Mouse (Mus musculus) small intestine, adult 2 months (tissue): ENCODE measurements around the gene Padi2. TPM values are rescaled to one million over a fixed set of nuclear protein-coding genes. Genes with fewer than 3 reads are reported as not detected.
A peak's percentile ranks its signal among the peaks of the same experiment; 100 is the strongest.

Source experiments
- H3K27ac ChIP-seq: fragments of 200-500 bp; 2 replicates; pipeline ENCODE4 v1.5.1; 2012; ENCODE audit warnings: low read depth, low read length, control low read depth, inconsistent platforms; ENCODE audit not compliant: insufficient read depth
- H3K27me3 ChIP-seq: fragments of 200-500 bp; 2 replicates; pipeline ENCODE4 v1.6.1; 2012; ENCODE audit warnings: mild to moderate bottlenecking, moderate library complexity, low read length, inconsistent platforms; ENCODE audit not compliant: control insufficient read depth, insufficient read depth
- H3K36me3 ChIP-seq: fragments of 200-500 bp; 2 replicates; pipeline ENCODE4 v1.6.1; 2012; ENCODE audit warnings: mild to moderate bottlenecking, low read length, control low read depth, inconsistent platforms; ENCODE audit not compliant: control insufficient read depth, insufficient read depth
- H3K4me1 ChIP-seq: fragments of 200-500 bp; 2 replicates; pipeline ENCODE4 v1.6.1; 2012; ENCODE audit warnings: low read length, inconsistent platforms, mixed read lengths; ENCODE audit not compliant: control insufficient read depth, insufficient read depth, insufficient read length
- H3K4me3 ChIP-seq: fragments of 200-500 bp; 2 replicates; pipeline ENCODE4 v1.5.1; 2012; ENCODE audit warnings: low read depth, mild to moderate bottlenecking, control low read depth, inconsistent platforms, low read length, moderate library complexity
- CTCF ChIP-seq: fragments of 200-500 bp; IDR thresholded peaks from 2 replicates; pipeline ENCODE4 v1.5.1; 2012; ENCODE audit warnings: low read depth, mild to moderate bottlenecking, control low read depth, inconsistent platforms, low read length, moderate library complexity, mixed read lengths; ENCODE audit not compliant: insufficient replicate concordance, insufficient read length; ENCODE audit errors: extremely low read depth
- POLR2A ChIP-seq: fragments of 200-500 bp; IDR thresholded peaks from 2 replicates; pipeline ENCODE4 v1.6.1; 2012; ENCODE audit warnings: low read depth, mild to moderate bottlenecking, control low read depth, inconsistent platforms, low read length, moderate library complexity
- WGBS: fragments of 180-500 bp; shearing (Covaris S2); methylation state at CpG from one replicate; pipeline ENCODE4 v1.1.7; 2018; 5-methylcytosine and 5-hydroxymethylcytosine counted together
- polyA plus RNA-seq: library from polyadenylated mRNA; depleted of rRNA; stranded (reverse); fragments of >200 nt; gene quantifications from 2 replicates; pipeline ENCODE4 v1.2.3, GENCODE M21; 2012

The Padi2 gene
- polyA plus RNA-seq, 1 experiment, result 2.3 TPM

DNA sequence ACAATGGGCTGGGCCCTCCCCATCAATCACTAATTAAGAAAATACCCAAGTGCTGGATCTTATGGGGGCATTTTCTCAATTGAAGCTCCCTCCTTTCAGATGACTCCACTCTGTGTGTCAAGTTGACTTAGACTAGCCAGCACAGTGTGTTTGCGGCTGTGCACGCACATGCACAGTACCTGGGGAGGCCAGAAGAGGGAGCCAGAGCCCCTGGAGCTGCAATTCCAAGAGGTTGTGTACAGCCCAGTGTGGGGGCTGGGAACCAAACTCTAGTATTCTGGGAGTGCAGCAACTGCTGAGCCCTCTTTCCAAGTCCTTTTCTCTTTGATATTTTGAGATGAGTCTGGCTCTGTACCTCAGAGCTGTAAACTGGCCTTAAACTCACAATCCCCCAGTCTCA, 75.5 kb downstream of the Padi2 start:
- 98% methylated on average over 2 of the region's 2 CpGs for WGBS
- no peak overlapping the region for H3K27ac ChIP-seq
- H3K36me3 ChIP-seq, result peaks cover 25% of the 10 kb centered on the region
- no peak overlapping the region for H3K4me3 ChIP-seq
- TF ChIP-seq CTCF, result peak; percentile 37; the same call in 1 of the 2 replicates
- no peak for TF ChIP-seq POLR2A
- H3K4me1 ChIP-seq, result peaks cover 25% of the 10 kb centered on the region
- H3K27me3 ChIP-seq, result no peaks in the 10 kb centered on the region

GRCm38 (mm10) chr4:140982808-140983207, 76.7 kb downstream of the Padi2 start:
- Histone ChIP-seq H3K4me3 (no peak overlapping the region), H3K27me3 (no peaks in the 10 kb centered on the region), H3K4me1 (peaks cover 17% of the 10 kb centered on the region), H3K27ac (peak overlapping the region; percentile 53), H3K36me3 (peaks cover 15% of the 10 kb centered on the region)
- 15% methylated on average over 4 of the region's 4 CpGs for WGBS
- TF ChIP-seq CTCF (no peak), POLR2A (no peak)

GRCm38 (mm10) chr4:140983442-140983841, 77.3 kb downstream of the Padi2 start:
- Histone ChIP-seq H3K36me3 (peaks cover 14% of the 10 kb centered on the region), H3K4me3 (no peak overlapping the region), H3K27ac (peak overlapping the region; percentile 53; the same call in 1 of the 2 replicates), H3K27me3 (no peaks in the 10 kb centered on the region), H3K4me1 (peaks cover 14% of the 10 kb centered on the region)
- WGBS, result 2% methylated on average over 9 of the region's 9 CpGs
- no peak for TF ChIP-seq CTCF

- no peak for TF ChIP-seq POLR2A
- no peak for TF ChIP-seq CTCF
- Histone ChIP-seq H3K36me3 (peaks cover 4% of the 10 kb centered on the region), H3K4me1 (peaks cover 14% of the 10 kb centered on the region), H3K27me3 (no peaks in the 10 kb centered on the region), H3K27ac (no peak overlapping the region), H3K4me3 (no peak overlapping the region)
- 89% methylated on average over 6 of the region's 6 CpGs for WGBS
These were observed 78.4 kb downstream of the Padi2 start for GRCm38 (mm10) chr4:140984544-140984943.

DNA sequence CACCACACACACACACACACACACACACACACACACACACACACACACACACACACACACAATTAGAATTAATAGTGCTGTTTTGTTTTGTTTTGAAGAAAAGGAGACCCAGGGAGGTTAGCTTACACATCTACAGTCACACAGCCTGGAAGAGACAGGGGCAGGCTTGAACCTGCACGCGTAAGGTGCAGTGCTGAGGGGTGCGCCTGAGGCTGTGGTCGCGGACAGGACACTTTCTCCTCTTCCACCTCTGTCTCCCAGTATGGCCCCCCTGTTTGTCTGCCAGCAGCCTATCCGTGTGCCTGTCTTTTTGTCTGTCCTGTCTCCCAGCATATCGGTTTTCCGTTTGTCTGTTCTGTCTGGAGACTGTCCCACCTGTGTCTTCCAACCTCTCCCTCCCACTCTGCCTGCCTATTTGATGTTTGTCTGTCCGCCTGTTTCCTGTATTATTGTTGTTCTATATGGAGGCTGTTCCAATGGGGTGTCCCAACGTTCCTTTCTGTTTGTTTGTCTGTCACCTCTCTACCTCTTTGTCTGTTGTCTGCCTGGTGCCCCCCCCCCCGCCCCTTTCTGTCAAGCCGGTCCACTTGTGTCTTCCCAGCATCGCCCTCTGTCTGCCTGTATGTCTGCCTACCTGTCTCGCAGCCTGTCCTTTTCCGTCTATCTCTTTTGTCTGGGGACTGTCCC, 80.0 kb downstream of the Padi2 start:
- 34% methylated on average over 15 of the region's 15 CpGs for WGBS
- TF ChIP-seq CTCF, result no peak
- no peak for TF ChIP-seq POLR2A
- Histone ChIP-seq H3K4me1 (peaks cover 14% of the 10 kb centered on the region), H3K4me3 (peak overlapping the region; percentile 80), H3K27me3 (no peaks in the 10 kb centered on the region), H3K36me3 (no peaks in the 10 kb centered on the region), H3K27ac (no peak overlapping the region)

DNA sequence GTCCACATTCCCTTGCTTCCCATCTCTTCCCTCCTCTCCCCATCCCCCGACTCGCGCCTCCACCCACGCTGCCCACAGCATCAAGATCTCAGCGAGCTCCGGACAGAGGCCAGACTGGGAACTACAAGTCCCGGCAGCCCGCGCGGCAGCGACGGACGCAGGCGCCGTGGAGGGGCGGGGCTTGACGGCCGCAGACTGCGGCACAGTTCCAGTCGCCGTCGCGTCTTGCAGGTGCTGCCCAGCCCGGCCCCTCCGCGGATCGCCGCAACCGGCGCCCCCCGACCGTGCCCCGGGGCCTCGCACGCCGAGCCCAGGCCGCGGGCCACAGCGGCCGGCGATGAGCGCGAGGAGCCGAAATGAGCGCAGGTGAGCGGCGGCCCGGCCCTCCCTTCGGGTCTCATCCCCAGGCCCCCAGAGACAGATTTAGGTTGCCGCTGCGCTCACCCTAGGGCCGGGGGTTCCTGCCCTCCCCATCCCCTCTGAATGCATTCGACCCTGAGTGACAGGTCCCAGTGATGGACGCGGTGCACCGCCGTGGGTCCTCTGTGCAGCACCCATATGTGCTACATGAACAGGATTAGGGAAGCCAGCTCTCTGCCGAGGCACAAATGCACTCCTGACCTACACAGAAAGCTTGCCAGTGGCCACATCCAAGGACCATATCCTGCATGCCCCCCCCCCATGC, 80.7 kb downstream of the Padi2 start, which contains the start of gene Atp13a2:
TSS of gene Atp13a2 (plus strand) at position 163 of the 685 bp plus-strand sequence.
- H3K27ac ChIP-seq, result no peak within 1 kb of the TSS
- peak; percentile 18; the same call in 1 of the 2 replicates for TF ChIP-seq CTCF
- peak; percentile 12; the same call in 1 of the 2 replicates for TF ChIP-seq POLR2A
- H3K4me3 ChIP-seq, result peak within 1 kb of the TSS; percentile 80
- H3K27me3 ChIP-seq, result no peaks in the 10 kb centered on the region
- H3K4me1 ChIP-seq, result peaks cover 14% of the 10 kb centered on the region
- under 1% methylated on average over 58 of the region's 58 CpGs for WGBS
- no peaks in the 10 kb centered on the region for H3K36me3 ChIP-seq

DNA sequence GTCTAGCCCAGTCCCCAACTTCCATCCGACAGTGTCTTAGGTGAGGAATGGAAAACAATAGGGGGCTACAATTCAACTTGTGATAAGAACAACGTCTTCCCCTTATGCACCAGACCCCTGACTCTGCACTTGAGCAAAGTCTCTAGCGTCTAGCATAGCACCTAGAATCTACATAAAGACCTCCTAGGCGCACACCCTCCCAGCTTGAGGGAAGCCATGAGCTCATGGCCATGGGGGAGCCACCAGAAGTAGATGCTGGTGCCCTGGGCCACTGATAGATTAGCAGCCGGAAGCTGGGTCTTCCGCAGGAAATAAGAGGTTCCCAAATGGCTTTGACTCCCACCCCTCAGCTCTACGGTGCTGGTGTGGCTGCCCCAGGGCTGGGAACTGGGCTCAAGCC, 81.3 kb downstream of the Padi2 start:
- 37% methylated on average over 7 of the region's 7 CpGs for WGBS
- 0 out of 2 replicates have a peak, but pooled peaks cover 4% of the 10 kb centered on the region for H3K36me3 ChIP-seq
- TF ChIP-seq CTCF, result no peak
- no peak for TF ChIP-seq POLR2A
- no peak overlapping the region for H3K27ac ChIP-seq
- no peaks in the 10 kb centered on the region for H3K27me3 ChIP-seq
- peak overlapping the region; percentile 80 for H3K4me3 ChIP-seq
- H3K4me1 ChIP-seq, result peaks cover 14% of the 10 kb centered on the region
